Mouse (Mus musculus): Measurements from ENCODE around the gene Tbc1d10a.

GRCm38 (mm10) chr11:4158676-4159075 is 27.9 kb upstream of the Tbc1d10a start:
- no peak for TF ChIP-seq CTCF (IDR thresholded peaks at IDR 0.05; ENCODE audit: borderline replicate concordance, extremely low read depth, insufficient read depth, insufficient read length)
- TF ChIP-seq POLR2A (IDR thresholded peaks at IDR 0.05; ENCODE audit: borderline replicate concordance, extremely low read depth, insufficient read depth, insufficient read length, poor library complexity, severe bottlenecking), result no peak

Measured in brain, embryonic 14.5 days (tissue).